Mouse (Mus musculus) frontal cortex, postnatal 25 days (tissue): ENCODE measurements around the gene Rpl28.

Experiments used
- DNase-seq, 2 experiments: peaks; one replicate each; pipeline ENCODE4 v3.0.0; 2022; ENCODE audit warnings: low spot score in 2 of 2

Gene Rpl28

GRCm38 (mm10) chr7:4835631-4836327 lies 43.1 kb downstream of the Rpl28 start:
- no peak for DNase-seq

- DNase-seq = peak in 1 of 2 experiments; percentile 14
These were observed 43.7 kb downstream of the Rpl28 start for GRCm38 (mm10) chr7:4836351-4836792.

GRCm38 (mm10) chr7:4837639-4838038 lies 45.0 kb downstream of the Rpl28 start:
- DNase-seq = no peak

GRCm38 (mm10) chr7:4842077-4842476 lies 49.4 kb downstream of the Rpl28 start:
- DNase-seq = peak; percentile 22 to 34

- peak; percentile 35 to 39 for DNase-seq
These were observed 50.0 kb downstream of the Rpl28 start for GRCm38 (mm10) chr7:4842634-4843131.

- peak; percentile 62 to 74 for DNase-seq
These were observed 51.0 kb downstream of the Rpl28 start for GRCm38 (mm10) chr7:4843604-4844244.

- peak in 1 of 2 experiments; percentile 36 for DNase-seq
These were observed 51.7 kb downstream of the Rpl28 start, which contains the start of gene Shisa7 for GRCm38 (mm10) chr7:4844245-4844916. Gene Shisa7, minus strand, starts transcription at chr7:4844696.
